ENCODE assay signal across 10 mouse cellular contexts in genomic region chr5:30110371-30111060, GRCm38 (mm10). TPM values are rescaled to one million over a fixed set of nuclear protein-coding genes. Genes with fewer than 3 reads are reported as not detected.
DNase-seq lines count a peak whose midpoint lies in the region; ATAC-seq lines count a peak whose summit lies in the region.
"Had no signal": no experiment of that assay in that cellular context is flagged by ENCODE, and none has a peak within 500 bp of the region (broad histone marks: within the 10 kb centered on the region; RNA-seq: fewer than 3 reads in every experiment).

No protein-coding gene starts in this region.

- peaks cover 26% of the 10 kb centered on the region for H3K36me3 ChIP-seq in forebrain, embryonic 12.5 days (replicated peaks)
- H3K36me3 ChIP-seq in limb, embryonic 15.5 days, result no peaks in the 10 kb centered on the region
- no peaks in the 10 kb centered on the region for H3K36me3 ChIP-seq in neural tube, embryonic 15.5 days

- peak overlapping the region; percentile 61 for H3K27ac ChIP-seq in forebrain, embryonic 12.5 days
- H3K27ac ChIP-seq in limb, embryonic 15.5 days, result no peak overlapping the region
- peak overlapping the region; percentile 64 for H3K27ac ChIP-seq in neural tube, embryonic 15.5 days (replicated peaks)

- peak; percentile 52 to 66 for DNase-seq in kidney, postnatal 4 days
- no peak for DNase-seq in kidney, postnatal 36 days
- no peak for DNase-seq in ovary, adult 18-20 months (ENCODE audit: low spot score)
- DNase-seq in ovary, postnatal 14 days (ENCODE audit: low spot score), result no peak

- H3K27me3 ChIP-seq in forebrain, embryonic 12.5 days, result peaks cover 37% of the 10 kb centered on the region
- H3K27me3 ChIP-seq in limb, embryonic 15.5 days, result peaks cover 88% of the 10 kb centered on the region
- peaks cover 10% of the 10 kb centered on the region; the same call in 1 of the 2 replicates for H3K27me3 ChIP-seq in neural tube, embryonic 15.5 days (replicated peaks)

- 2% methylated on average over 22 of the region's 22 CpGs for WGBS in forebrain, embryonic 12.5 days
- WGBS in limb, embryonic 15.5 days, result 9% methylated on average over 22 of the region's 22 CpGs
- 11% methylated on average over 22 of the region's 22 CpGs for WGBS in neural tube, embryonic 15.5 days

- H3K4me3 ChIP-seq in forebrain, embryonic 12.5 days (replicated peaks), result 0 out of 2 replicates have a peak overlapping the region, but pooled peaks have one; percentile 14
- peak overlapping the region; percentile 11; the same call in 1 of the 2 replicates for H3K4me3 ChIP-seq in limb, embryonic 15.5 days
- peak overlapping the region; percentile 14 for H3K4me3 ChIP-seq in neural tube, embryonic 15.5 days (replicated peaks)

- no peaks in the 10 kb centered on the region for H3K9me3 ChIP-seq in forebrain, embryonic 12.5 days
- no peaks in the 10 kb centered on the region; the same call in 1 of the 2 replicates for H3K9me3 ChIP-seq in limb, embryonic 15.5 days
- no peaks in the 10 kb centered on the region for H3K9me3 ChIP-seq in neural tube, embryonic 15.5 days (replicated peaks)

- ATAC-seq in forebrain, embryonic 12.5 days (ENCODE audit: low FRiP score), result peak; percentile 19; the same call in 1 of the 2 replicates
- ATAC-seq in limb, embryonic 15.5 days (ENCODE audit: insufficient number of reproducible peaks, low FRiP score, low TSS enrichment, low read depth), result no peak
- ATAC-seq in neural tube, embryonic 15.5 days (ENCODE audit: low FRiP score), result no peak
- ATAC-seq in megakaryocyte-erythroid progenitor cell, adult 5-6 weeks (replicated peaks; ENCODE audit: low FRiP score, low TSS enrichment, poor library complexity, severe bottlenecking), result no peak

- H3K4me1 ChIP-seq in forebrain, embryonic 12.5 days, result peaks cover 79% of the 10 kb centered on the region
- peaks cover 41% of the 10 kb centered on the region for H3K4me1 ChIP-seq in limb, embryonic 15.5 days
- peaks cover 71% of the 10 kb centered on the region for H3K4me1 ChIP-seq in neural tube, embryonic 15.5 days

- peak overlapping the region; percentile 40; the same call in 1 of the 2 replicates for H3K9ac ChIP-seq in forebrain, embryonic 12.5 days
- H3K9ac ChIP-seq in limb, embryonic 15.5 days, result 0 out of 2 replicates have a peak overlapping the region, but pooled peaks have one; percentile 7
- 0 out of 2 replicates have a peak overlapping the region, but pooled peaks have one; percentile 20 for H3K9ac ChIP-seq in neural tube, embryonic 15.5 days (replicated peaks)

- peak overlapping the region; percentile 46 for H3K4me2 ChIP-seq in forebrain, embryonic 12.5 days
- peak overlapping the region; percentile 34 for H3K4me2 ChIP-seq in limb, embryonic 15.5 days
- peak overlapping the region; percentile 49 for H3K4me2 ChIP-seq in neural tube, embryonic 15.5 days

RNA-seq across cellular contexts. Expression of gene 3110082J24Rik, which starts 4.6 kb away (rescaled TPM):
- 8.0 and 8.3 TPM in 2 replicates for polyA plus RNA-seq in forebrain, embryonic 12.5 days (2016; fragmentation: Nextera tagmentation; extraction: Ambion mirVana)
- not detected in 2 replicates for polyA plus RNA-seq in limb, embryonic 15.5 days (2015; fragmentation: Nextera tagmentation; extraction: Ambion mirVana)
- 1.8 and 3.1 TPM in 2 replicates for polyA plus RNA-seq in neural tube, embryonic 15.5 days (2015; fragmentation: Nextera tagmentation; extraction: Ambion mirVana)
- total RNA-seq in megakaryocyte-erythroid progenitor cell, adult 5-6 weeks (2014; fragmentation: Nextera tagmentation), result not detected in 2 replicates
- total RNA-seq in megakaryocyte-erythroid progenitor cell, adult 5-6 weeks (2017), result not detected in 2 replicates
- total RNA-seq: MEL had no signal
- polyA plus RNA-seq: kidney, adult 2 months had no signal

RNA-seq across cellular contexts. Expression of gene Garem2, which starts 5.6 kb away (rescaled TPM):
- polyA plus RNA-seq in forebrain, embryonic 12.5 days (2016; fragmentation: Nextera tagmentation; extraction: Ambion mirVana), result 22.5 and 24.7 TPM in 2 replicates
- 0.36 and 0.41 TPM in 2 replicates for polyA plus RNA-seq in limb, embryonic 15.5 days (2015; fragmentation: Nextera tagmentation; extraction: Ambion mirVana)
- 8.2 and 9.6 TPM in 2 replicates for polyA plus RNA-seq in neural tube, embryonic 15.5 days (2015; fragmentation: Nextera tagmentation; extraction: Ambion mirVana)
- total RNA-seq in megakaryocyte-erythroid progenitor cell, adult 5-6 weeks (2014; fragmentation: Nextera tagmentation), result not detected in 2 replicates
- 0.47 TPM in 1 of 2 replicates, not detected in the other for total RNA-seq in megakaryocyte-erythroid progenitor cell, adult 5-6 weeks (2017)

RNA-seq across cellular contexts. Expression of gene Tyms, which starts 37.1 kb away (rescaled TPM):
- polyA plus RNA-seq in forebrain, embryonic 12.5 days (2016; fragmentation: Nextera tagmentation; extraction: Ambion mirVana), result 237 and 241 TPM in 2 replicates
- polyA plus RNA-seq in limb, embryonic 15.5 days (2015; fragmentation: Nextera tagmentation; extraction: Ambion mirVana), result 212 and 224 TPM in 2 replicates
- polyA plus RNA-seq in neural tube, embryonic 15.5 days (2015; fragmentation: Nextera tagmentation; extraction: Ambion mirVana), result 40.9 and 93.4 TPM in 2 replicates
- total RNA-seq in megakaryocyte-erythroid progenitor cell, adult 5-6 weeks (2014; fragmentation: Nextera tagmentation), result 86.1 and 88.4 TPM in 2 replicates
- 124 and 172 TPM in 2 replicates for total RNA-seq in megakaryocyte-erythroid progenitor cell, adult 5-6 weeks (2017)

RNA-seq across cellular contexts. Expression of gene Hadha, which starts 44.4 kb away (rescaled TPM):
- 86.8 and 94.8 TPM in 2 replicates for polyA plus RNA-seq in forebrain, embryonic 12.5 days (2016; fragmentation: Nextera tagmentation; extraction: Ambion mirVana)
- 130 and 140 TPM in 2 replicates for polyA plus RNA-seq in limb, embryonic 15.5 days (2015; fragmentation: Nextera tagmentation; extraction: Ambion mirVana)
- 67.2 and 89.6 TPM in 2 replicates for polyA plus RNA-seq in neural tube, embryonic 15.5 days (2015; fragmentation: Nextera tagmentation; extraction: Ambion mirVana)
- 116 and 125 TPM in 2 replicates for total RNA-seq in megakaryocyte-erythroid progenitor cell, adult 5-6 weeks (2014; fragmentation: Nextera tagmentation)
- 157 TPM in 2 replicates for total RNA-seq in megakaryocyte-erythroid progenitor cell, adult 5-6 weeks (2017)

RNA-seq across cellular contexts. Expression of gene Hadhb, which starts 44.5 kb away (rescaled TPM):
- polyA plus RNA-seq in forebrain, embryonic 12.5 days (2016; fragmentation: Nextera tagmentation; extraction: Ambion mirVana), result 84.0 and 88.9 TPM in 2 replicates
- 139 and 150 TPM in 2 replicates for polyA plus RNA-seq in limb, embryonic 15.5 days (2015; fragmentation: Nextera tagmentation; extraction: Ambion mirVana)
- 57.5 and 86.0 TPM in 2 replicates for polyA plus RNA-seq in neural tube, embryonic 15.5 days (2015; fragmentation: Nextera tagmentation; extraction: Ambion mirVana)
- 85.5 and 94.8 TPM in 2 replicates for total RNA-seq in megakaryocyte-erythroid progenitor cell, adult 5-6 weeks (2014; fragmentation: Nextera tagmentation)
- 65.4 and 79.4 TPM in 2 replicates for total RNA-seq in megakaryocyte-erythroid progenitor cell, adult 5-6 weeks (2017)

Comparison
In these comparisons a context has a peak if more than half of its experiments do, and no peak if none do; other contexts are left out.
1. DNase-seq: peak in kidney, postnatal 4 days (2 of 2); none in kidney, postnatal 36 days (0 of 2), ovary, adult 18-20 months (single experiment) and ovary, postnatal 14 days (single experiment).
2. Peak in every context shown above with its lines, with median percentiles within 50 percentile points of each other: H3K4me2 ChIP-seq, H3K4me3 ChIP-seq and H3K9ac ChIP-seq.